Mouse (Mus musculus) layer of hippocampus, adult 8-10 months (tissue): ENCODE measurements around the gene Glt28d2. TPM values are rescaled to one million over a fixed set of nuclear protein-coding genes. Genes with fewer than 3 reads are reported as not detected.

Experiments used
- DNase-seq, 2 experiments: peaks; one replicate each; pipeline ENCODE4 v3.0.0; 2022; ENCODE audit warnings: low spot score in 2 of 2
- total RNA-seq, 4 experiments: library from RNA; stranded (reverse); gene quantifications; 2 replicates each; pipeline ENCODE4 v1.2.4; 2022

Glt28d2 gene
- total RNA-seq, 4 experiments from 2014 or later = 0.41 to 0.61 (median 0.50) TPM; not detected in 1

- no peak for DNase-seq
These were observed 58.3 kb downstream of the Glt28d2 start for GRCm38 (mm10) chr3:85829047-85829446.

- DNase-seq = no peak
These were observed 59.5 kb downstream of the Glt28d2 start for GRCm38 (mm10) chr3:85827815-85828214.

GRCm38 (mm10) chr3:85827283-85827682 lies 60.0 kb downstream of the Glt28d2 start:
- DNase-seq = no peak

- DNase-seq = no peak
These were observed 66.3 kb downstream of the Glt28d2 start for GRCm38 (mm10) chr3:85820839-85821548.

Other genes starting within 250 kb of the Glt28d2 start
- 10 to 100 TPM in 1 of 4 experiments, 1 to 10 TPM in 3; 8.0 to 11.8 (median 9.4) TPM for gene Fam160a1, start 70.2 kb downstream of the Glt28d2 start, total RNA-seq
- 1 to 10 TPM in 2 of 4 experiments, not detected in 2; 1.8 to 2.0 TPM for gene Gm37240, start within 50 bp of the Glt28d2 start, total RNA-seq
- 10 to 100 TPM; 16.0 to 27.2 (median 19.6) TPM for gene Sh3d19, start 83.6 kb upstream of the Glt28d2 start, total RNA-seq
- gene Prss48, start 115.0 kb upstream of the Glt28d2 start, total RNA-seq = not detected